Mouse (Mus musculus): ENCODE data around the gene Rhof. TPM values are rescaled to one million over a fixed set of nuclear protein-coding genes. Genes with fewer than 3 reads are reported as not detected.
A peak's percentile ranks its signal among the peaks of the same experiment; 100 is the strongest.

Gene Rhof
- polyA plus RNA-seq, 1 experiment from 2014 or later = 3.7 TPM

GRCm38 (mm10) chr5:123146357-123146756 lies 13.9 kb upstream of the Rhof start:
- no peak for ATAC-seq (ENCODE audit: low FRiP score, low read depth)
- no peak overlapping the region for H3K27ac ChIP-seq
- 83% methylated on average over 11 of the region's 11 CpGs for WGBS
- no peak overlapping the region for H3K9ac ChIP-seq
- H3K4me1 ChIP-seq = peaks cover 65% of the 10 kb centered on the region
- H3K36me3 ChIP-seq = peaks cover 63% of the 10 kb centered on the region
- H3K4me2 ChIP-seq (replicated peaks) = no peak overlapping the region
- no peaks in the 10 kb centered on the region for H3K9me3 ChIP-seq
- H3K27me3 ChIP-seq = no peaks in the 10 kb centered on the region
- no peak overlapping the region for H3K4me3 ChIP-seq

GRCm38 (mm10) chr5:123144746-123145590 lies 12.5 kb upstream of the Rhof start:
- Histone ChIP-seq H3K4me2 (replicated peaks) (peak overlapping the region; percentile 98), H3K36me3 (peaks cover 51% of the 10 kb centered on the region), H3K9me3 (no peaks in the 10 kb centered on the region), H3K27ac (no peak overlapping the region), H3K27me3 (no peaks in the 10 kb centered on the region), H3K9ac (peak overlapping the region; percentile 100), H3K4me3 (peak overlapping the region; percentile 94), H3K4me1 (peaks cover 51% of the 10 kb centered on the region)
- no peak for ATAC-seq (ENCODE audit: low FRiP score, low read depth)
- WGBS = 31% methylated on average over 20 of the region's 20 CpGs

GRCm38 (mm10) chr5:123143971-123144745 lies 11.7 kb upstream of the Rhof start:
- Histone ChIP-seq H3K36me3 (peaks cover 48% of the 10 kb centered on the region), H3K4me3 (peak overlapping the region; percentile 94), H3K9ac (peak overlapping the region; percentile 100), H3K4me2 (replicated peaks) (peak overlapping the region; percentile 98), H3K27ac (no peak overlapping the region; the same call in 1 of the 2 replicates), H3K9me3 (no peaks in the 10 kb centered on the region), H3K27me3 (no peaks in the 10 kb centered on the region), H3K4me1 (peaks cover 43% of the 10 kb centered on the region)
- 7% methylated on average over 17 of the region's 17 CpGs for WGBS
- no peak for ATAC-seq (ENCODE audit: low FRiP score, low read depth)

DNA sequence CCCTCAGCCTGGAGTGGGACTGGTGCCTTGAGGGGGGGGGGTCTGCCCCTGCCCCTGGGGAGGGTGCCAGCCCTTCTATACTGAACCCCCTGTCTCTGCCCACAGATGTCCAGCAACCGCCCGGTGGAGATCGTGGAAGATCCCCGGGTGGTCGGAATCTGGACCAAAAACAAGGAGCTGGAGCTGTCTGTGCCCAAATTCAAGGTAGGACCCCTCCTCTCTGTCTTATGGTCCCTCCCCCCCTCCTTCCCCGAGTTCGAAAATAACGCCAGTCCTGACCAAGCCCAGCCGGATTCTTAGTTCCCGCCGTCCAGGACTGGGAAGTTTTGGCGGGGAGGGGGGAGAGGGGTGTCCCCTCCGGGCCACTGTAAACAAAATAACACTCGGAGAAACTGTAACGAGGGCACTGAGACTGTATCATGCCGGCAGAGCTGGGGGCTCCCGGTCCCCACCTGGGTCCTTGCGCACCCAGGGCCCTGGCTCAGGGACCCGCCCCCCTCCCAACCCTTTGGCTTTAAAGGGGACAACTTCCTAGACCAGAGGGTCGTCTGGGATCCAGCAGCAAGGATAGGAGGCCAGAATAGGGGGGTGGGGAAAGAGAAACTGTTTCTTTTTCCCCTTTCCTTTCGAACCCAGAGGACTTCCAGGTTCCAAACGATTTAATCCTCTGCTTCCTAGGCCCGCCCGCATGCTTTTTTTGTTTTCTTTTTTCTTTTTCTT lies 10.9 kb upstream of the Rhof start:
- H3K27ac ChIP-seq = peak overlapping the region; percentile 100
- peaks cover 38% of the 10 kb centered on the region for H3K4me1 ChIP-seq
- no peaks in the 10 kb centered on the region for H3K27me3 ChIP-seq
- peaks cover 40% of the 10 kb centered on the region for H3K36me3 ChIP-seq
- peak overlapping the region; percentile 98 for H3K4me2 ChIP-seq (replicated peaks)
- H3K9me3 ChIP-seq = no peaks in the 10 kb centered on the region
- no peak for ATAC-seq (ENCODE audit: low FRiP score, low read depth)
- 2% methylated on average over 21 of the region's 24 CpGs for WGBS
- peak overlapping the region; percentile 94 for H3K4me3 ChIP-seq
- H3K9ac ChIP-seq = peak overlapping the region; percentile 100

DNA sequence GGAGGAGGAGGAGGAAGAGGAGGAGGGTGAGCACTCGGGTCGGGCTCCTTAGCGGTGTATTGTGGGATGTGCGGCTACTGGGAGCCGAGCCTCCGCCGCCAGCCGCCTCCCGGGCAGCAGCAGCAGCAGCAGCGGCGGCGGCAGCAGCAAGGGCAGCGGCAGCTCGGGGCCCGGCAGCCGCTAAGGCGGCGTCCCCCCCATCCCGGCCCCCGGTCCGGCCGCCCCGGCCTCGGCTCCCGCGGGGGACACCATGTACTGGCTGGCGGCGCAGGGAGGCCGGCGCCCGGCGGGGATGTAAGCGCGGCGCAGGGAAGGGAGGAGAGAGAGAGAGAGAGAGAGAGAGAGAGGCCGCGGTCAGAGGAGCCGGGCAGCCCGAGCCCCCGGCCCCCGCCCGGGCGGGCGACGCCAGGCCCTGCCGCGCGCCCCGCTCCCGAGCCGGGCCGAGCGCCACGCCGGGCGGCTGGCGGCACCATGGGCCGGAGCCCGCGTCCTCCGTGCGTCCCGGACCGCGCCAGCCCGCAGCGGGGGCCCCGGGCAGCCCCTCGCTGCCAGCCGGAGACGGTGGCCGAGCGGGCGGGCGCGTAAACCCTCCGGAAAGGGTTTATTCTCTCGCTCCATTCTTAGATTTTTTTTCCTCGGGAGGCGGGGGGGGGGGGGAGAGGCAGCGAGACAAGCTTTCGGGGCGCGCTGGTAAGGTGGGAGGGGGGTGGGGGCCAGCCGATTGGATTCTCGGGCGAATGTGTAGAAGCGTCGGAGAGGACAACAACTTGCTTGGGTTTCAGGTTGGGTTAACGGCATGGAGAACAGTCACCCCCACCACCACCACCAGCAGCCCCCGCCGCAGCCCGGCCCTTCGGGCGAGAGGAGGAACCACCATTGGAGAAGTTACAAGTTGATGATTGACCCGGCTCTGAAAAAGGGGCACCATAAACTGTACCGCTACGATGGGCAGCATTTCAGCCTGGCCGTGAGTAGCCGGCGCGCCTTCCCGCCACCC lies 10.0 kb upstream of the Rhof start, which contains the start of gene Setd1b:
Setd1b (plus strand) TSS at position 33 of the 997 bp plus-strand sequence.
- Histone ChIP-seq H3K27me3 (no peaks in the 10 kb centered on the region), H3K4me2 (replicated peaks) (peak within 1 kb of the TSS; percentile 98), H3K36me3 (peaks cover 31% of the 10 kb centered on the region), H3K4me1 (peaks cover 44% of the 10 kb centered on the region), H3K27ac (peak within 1 kb of the TSS; percentile 100), H3K9ac (peak within 1 kb of the TSS; percentile 100), H3K9me3 (no peaks in the 10 kb centered on the region), H3K4me3 (peak within 1 kb of the TSS; percentile 94)
- under 1% methylated on average over 94 of the region's 103 CpGs for WGBS
- ATAC-seq (ENCODE audit: low FRiP score, low read depth) = no peak

DNA sequence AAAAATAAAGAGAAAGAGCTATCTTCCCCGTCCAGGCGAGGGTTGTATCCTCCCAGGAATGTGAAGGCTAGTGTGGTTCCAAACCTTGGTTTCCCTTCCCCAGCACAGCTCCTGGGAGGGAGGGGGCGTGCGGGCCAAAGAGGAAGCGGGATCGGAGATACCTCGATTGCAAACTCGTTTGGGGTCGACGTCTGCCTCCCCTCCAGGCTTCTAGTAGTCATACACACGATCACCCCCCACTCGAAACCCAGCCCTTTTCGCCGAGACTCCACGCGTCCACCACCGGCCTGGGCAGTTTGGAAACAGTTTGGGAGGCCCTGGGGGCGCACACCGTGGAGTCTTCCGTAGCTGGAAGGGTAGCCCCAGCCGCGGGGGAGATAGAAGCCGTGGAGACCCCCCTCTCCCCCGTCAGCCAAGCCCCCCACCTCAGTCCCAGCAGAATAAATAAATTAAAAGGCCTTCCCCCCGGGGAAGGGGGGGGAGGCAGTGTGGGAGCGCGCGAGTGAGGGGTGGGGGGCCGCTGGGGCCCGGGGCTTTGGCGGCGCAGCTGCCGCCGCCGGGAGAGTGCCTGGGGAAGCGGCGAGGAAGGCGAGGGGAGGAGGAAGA lies 9.2 kb upstream of the Rhof start:
- peak overlapping the region; percentile 98 for H3K4me2 ChIP-seq (replicated peaks)
- peaks cover 52% of the 10 kb centered on the region for H3K4me1 ChIP-seq
- H3K4me3 ChIP-seq = peak overlapping the region; percentile 94
- peak overlapping the region; percentile 100 for H3K9ac ChIP-seq
- H3K9me3 ChIP-seq = no peaks in the 10 kb centered on the region
- H3K27me3 ChIP-seq = no peaks in the 10 kb centered on the region
- H3K36me3 ChIP-seq = peaks cover 25% of the 10 kb centered on the region
- 1% methylated on average over 32 of the region's 38 CpGs for WGBS
- 0 out of 2 replicates have a peak, but pooled peaks have one; percentile 15 for ATAC-seq (ENCODE audit: low FRiP score, low read depth)
- H3K27ac ChIP-seq = peak overlapping the region; percentile 100

- H3K4me3 ChIP-seq = peak overlapping the region; percentile 94
- H3K4me1 ChIP-seq = peaks cover 52% of the 10 kb centered on the region
- peak overlapping the region; percentile 98 for H3K4me2 ChIP-seq (replicated peaks)
- ATAC-seq (ENCODE audit: low FRiP score, low read depth) = peak; percentile 77
- no peaks in the 10 kb centered on the region for H3K9me3 ChIP-seq
- H3K27ac ChIP-seq = peak overlapping the region; percentile 100
- H3K36me3 ChIP-seq = peaks cover 20% of the 10 kb centered on the region
- H3K27me3 ChIP-seq = no peaks in the 10 kb centered on the region
- peak overlapping the region; percentile 100 for H3K9ac ChIP-seq
- under 1% methylated on average over 31 of the region's 31 CpGs for WGBS
These were observed 8.4 kb upstream of the Rhof start for GRCm38 (mm10) chr5:123140694-123141554.

DNA sequence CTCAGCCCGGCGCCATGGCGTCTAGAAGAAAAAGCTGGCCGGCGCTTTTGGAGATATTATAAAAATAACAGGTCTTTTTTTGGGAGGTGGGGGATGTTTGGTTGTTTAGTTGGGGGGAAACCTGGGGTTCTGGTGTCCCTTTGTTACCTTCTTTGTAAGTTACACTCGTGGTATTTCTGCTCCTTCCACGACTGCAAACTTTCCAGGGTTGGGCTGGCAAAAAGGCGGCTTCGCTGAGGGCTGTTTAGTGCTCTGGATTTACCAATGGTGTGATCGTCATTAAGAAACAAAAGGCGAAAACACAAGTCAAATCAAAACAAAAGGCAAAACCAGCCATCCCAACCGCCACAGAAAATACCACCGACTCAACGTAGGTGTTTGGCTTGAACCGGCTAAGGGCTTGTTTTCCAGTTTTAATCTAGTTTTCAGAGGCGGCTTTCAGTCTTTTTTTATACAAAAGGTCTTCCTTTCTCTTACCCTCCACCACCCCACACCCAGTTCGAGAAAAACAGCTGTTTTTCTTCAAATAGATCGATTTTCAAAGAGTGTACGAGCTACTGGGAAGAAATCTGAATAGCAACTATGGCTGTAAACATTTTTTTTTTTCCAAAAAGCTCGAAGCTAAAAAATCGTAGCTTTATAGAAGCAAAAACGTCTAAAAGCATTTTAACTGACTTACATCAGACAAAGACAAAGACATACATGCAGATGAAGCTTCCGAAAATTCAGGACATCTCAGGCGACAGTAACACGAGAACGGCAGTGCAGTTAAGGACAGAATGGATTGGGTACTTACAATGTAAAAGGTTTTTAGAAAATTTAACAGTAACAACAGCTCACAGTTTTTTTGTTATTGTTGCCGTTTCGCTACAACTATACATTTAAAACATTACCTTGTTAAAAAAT lies 7.5 kb upstream of the Rhof start:
- peak overlapping the region; percentile 98 for H3K4me2 ChIP-seq (replicated peaks)
- H3K27ac ChIP-seq = peak overlapping the region; percentile 100
- H3K9ac ChIP-seq = peak overlapping the region; percentile 100
- peaks cover 52% of the 10 kb centered on the region for H3K4me1 ChIP-seq
- H3K9me3 ChIP-seq = no peaks in the 10 kb centered on the region
- WGBS = under 1% methylated on average over 28 of the region's 28 CpGs
- no peak for ATAC-seq (ENCODE audit: low FRiP score, low read depth)
- H3K4me3 ChIP-seq = peak overlapping the region; percentile 94
- peaks cover 12% of the 10 kb centered on the region; the same call in 1 of the 2 replicates for H3K36me3 ChIP-seq
- H3K27me3 ChIP-seq = no peaks in the 10 kb centered on the region

DNA sequence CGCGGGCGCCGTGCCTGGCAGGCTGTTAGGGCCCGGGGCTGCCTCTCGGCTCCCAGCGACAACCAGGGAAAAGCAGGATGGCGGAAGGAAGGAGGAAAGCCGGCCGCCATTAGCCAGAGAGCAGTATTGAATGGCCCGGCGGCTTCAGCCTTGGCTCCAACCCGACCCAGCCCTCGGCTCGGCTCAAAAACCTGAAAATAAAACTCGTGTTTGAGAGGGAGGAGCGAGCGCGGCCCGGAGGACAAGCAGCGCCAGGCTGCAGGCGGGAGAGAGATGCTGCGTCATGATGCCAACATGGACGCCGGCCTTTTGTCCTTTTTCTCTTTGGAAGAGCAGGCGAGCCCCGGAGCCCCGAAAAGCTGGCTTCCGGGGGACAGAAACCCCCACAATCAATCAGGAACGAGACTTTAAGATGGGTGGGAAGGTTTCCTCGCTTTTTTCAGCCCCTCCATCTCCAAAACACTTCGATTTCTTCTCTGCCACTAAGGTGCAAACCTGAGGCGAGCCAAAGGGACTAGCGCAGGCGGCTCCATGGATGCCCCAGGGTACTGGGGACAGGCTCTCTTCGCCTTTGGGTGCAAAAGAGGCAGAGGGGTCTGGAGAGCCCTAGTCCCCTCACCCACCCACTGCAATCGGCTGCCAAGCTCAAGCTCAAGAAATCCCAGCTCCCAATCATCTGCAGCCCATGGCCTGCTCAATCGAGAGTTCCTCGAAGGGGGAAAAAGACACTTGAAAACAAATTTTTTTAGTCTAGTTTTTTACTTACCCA lies 6.6 kb upstream of the Rhof start:
- no peak for ATAC-seq (ENCODE audit: low FRiP score, low read depth)
- Histone ChIP-seq H3K4me2 (replicated peaks) (peak overlapping the region; percentile 98), H3K9ac (peak overlapping the region; percentile 100), H3K27me3 (no peaks in the 10 kb centered on the region), H3K36me3 (peaks cover 13% of the 10 kb centered on the region), H3K9me3 (no peaks in the 10 kb centered on the region), H3K4me1 (peaks cover 52% of the 10 kb centered on the region), H3K4me3 (peak overlapping the region; percentile 94), H3K27ac (peak overlapping the region; percentile 100)
- WGBS = under 1% methylated on average over 39 of the region's 39 CpGs

Measured in limb, embryonic 13.5 days (tissue).